Mouse (Mus musculus) embryonic facial prominence, embryonic 14.5 days (tissue): Measurements from ENCODE around the gene Mettl26. TPM values are rescaled to one million over a fixed set of nuclear protein-coding genes. Genes with fewer than 3 reads are reported as not detected.

Experiments
- microRNA-seq: library from miRNA; unstranded; fragments of <30 nt; microRNA quantifications from one replicate; pipeline ENCODE4, GENCODE M21; 2016; ENCODE audit warnings: borderline number of aligned reads
- polyA plus RNA-seq: library from polyadenylated mRNA; unstranded; fragments of >200 nt; fragmentation: Nextera tagmentation; extraction: Ambion mirVana; gene quantifications from 2 replicates; pipeline ENCODE4 v1.2.1, GENCODE M21; 2014

Gene Mettl26
- polyA plus RNA-seq, 1 experiment from 2014 or later, result 40.6 TPM

Small RNAs within 50 kb of the gene (microRNA-seq; reads per million reads assigned to microRNA genes)
- not detected for gene Mir3082

Other genes starting within 250 kb of the Mettl26 start
- 14.6 and 28.5 TPM in 2 replicates for gene Gng13, start 157.9 kb upstream of the Mettl26 start, polyA plus RNA-seq
- 12.9 and 15.7 TPM in 2 replicates for gene Chtf18, start 147.7 kb upstream of the Mettl26 start, polyA plus RNA-seq
- 19.5 and 23.1 TPM in 2 replicates for gene Rpusd1, start 147.4 kb upstream of the Mettl26 start, polyA plus RNA-seq
- gene Mslnl, start 139.0 kb upstream of the Mettl26 start, polyA plus RNA-seq, result 2.0 TPM in 2 replicates
- gene Msln, start 120.7 kb upstream of the Mettl26 start, polyA plus RNA-seq, result 1.7 and 9.4 TPM in 2 replicates
- 26.9 and 27.2 TPM in 2 replicates for gene Narfl, start 101.3 kb upstream of the Mettl26 start, polyA plus RNA-seq
- 42.1 and 66.5 TPM in 2 replicates for gene Haghl, start 89.4 kb upstream of the Mettl26 start, polyA plus RNA-seq
- gene Ccdc78, start 88.5 kb upstream of the Mettl26 start, polyA plus RNA-seq, result 0.09 and 0.65 TPM in 2 replicates
- 66.1 and 75.2 TPM in 2 replicates for gene Fam173a, start 82.2 kb upstream of the Mettl26 start, polyA plus RNA-seq
- 0.92 TPM in 1 of 2 replicates, not detected in the other for gene AC134908.4, start 79.4 kb upstream of the Mettl26 start, polyA plus RNA-seq
- 10.3 and 11.1 TPM in 2 replicates for gene Metrn, start 77.9 kb upstream of the Mettl26 start, polyA plus RNA-seq
- gene Fbxl16, start 66.0 kb upstream of the Mettl26 start, polyA plus RNA-seq, result 3.4 and 3.5 TPM in 2 replicates
- 22.9 and 25.5 TPM in 2 replicates for gene Wdr24, start 51.4 kb upstream of the Mettl26 start, polyA plus RNA-seq
- gene Jmjd8, start 46.2 kb upstream of the Mettl26 start, polyA plus RNA-seq, result 35.2 and 36.2 TPM in 2 replicates
- gene Stub1, start 41.7 kb upstream of the Mettl26 start, polyA plus RNA-seq, result 314 and 351 TPM in 2 replicates
- gene Rhbdl1, start 37.8 kb upstream of the Mettl26 start, polyA plus RNA-seq, result 2.8 and 3.3 TPM in 2 replicates
- 1.4 and 1.6 TPM in 2 replicates for gene Gm20683, start 33.3 kb upstream of the Mettl26 start, polyA plus RNA-seq
- 12.0 and 13.0 TPM in 2 replicates for gene Rhot2, start 30.2 kb upstream of the Mettl26 start, polyA plus RNA-seq
- 17.6 and 19.8 TPM in 2 replicates for gene Wdr90, start 13.6 kb upstream of the Mettl26 start, polyA plus RNA-seq
- gene Mcrip2, start 6.3 kb upstream of the Mettl26 start, polyA plus RNA-seq, result 25.7 and 36.7 TPM in 2 replicates
- gene Wfikkn1, start 5.8 kb downstream of the Mettl26 start, polyA plus RNA-seq, result 0.42 and 0.48 TPM in 2 replicates
- 17.1 and 19.7 TPM in 2 replicates for gene Rab40c, start 44.7 kb downstream of the Mettl26 start, polyA plus RNA-seq
- 51.8 and 52.2 TPM in 2 replicates for gene Pigq, start 69.9 kb downstream of the Mettl26 start, polyA plus RNA-seq
- 0.99 TPM in 1 of 2 replicates, not detected in the other for gene Nhlrc4, start 69.9 kb downstream of the Mettl26 start, polyA plus RNA-seq
- gene A930017K11Rik, start 77.5 kb downstream of the Mettl26 start, polyA plus RNA-seq, result 0.16 TPM in 1 of 2 replicates, not detected in the other
- 25.2 and 25.8 TPM in 2 replicates for gene Capn15, start 110.7 kb downstream of the Mettl26 start, polyA plus RNA-seq
- gene Rab11fip3, start 194.5 kb downstream of the Mettl26 start, polyA plus RNA-seq, result 15.8 and 17.7 TPM in 2 replicates
- gene Decr2, start 215.3 kb downstream of the Mettl26 start, polyA plus RNA-seq, result 15.7 and 18.5 TPM in 2 replicates
- 77.2 and 92.4 TPM in 2 replicates for gene Nme4, start 220.5 kb downstream of the Mettl26 start, polyA plus RNA-seq
- 2.1 and 3.0 TPM in 2 replicates for gene Tmem8, start 238.2 kb downstream of the Mettl26 start, polyA plus RNA-seq
- gene Mrpl28, start 248.4 kb downstream of the Mettl26 start, polyA plus RNA-seq, result 177 and 183 TPM in 2 replicates